Mouse (Mus musculus): ENCODE results near the gene Klf12.

GRCm38 (mm10) chr14:100206207-100206606 is 78.3 kb downstream of the Klf12 start:
- TF ChIP-seq CTCF (IDR thresholded peaks at IDR 0.05; ENCODE audit: control insufficient read depth, insufficient read depth, low read length) (no peak), POLR2A (IDR thresholded peaks at IDR 0.05; ENCODE audit: borderline replicate concordance, control insufficient read depth, low read depth, low read length) (no peak)
